Mouse (Mus musculus): ENCODE data around the gene Cog8.
A peak's percentile ranks its signal among the peaks of the same experiment; 100 is the strongest.

- peak; percentile 30; the same call in 1 of the 2 replicates for TF ChIP-seq CTCF (IDR thresholded peaks at IDR 0.05; ENCODE audit: borderline replicate concordance, insufficient read depth, low read depth, low read length)
- no peak for TF ChIP-seq POLR2A (IDR thresholded peaks at IDR 0.05; ENCODE audit: borderline replicate concordance, insufficient read depth, low read length)
These were observed 28.9 kb upstream of the Cog8 start for GRCm38 (mm10) chr8:107085358-107085757.
